Mouse (Mus musculus) midbrain, embryonic 16.5 days (tissue): ENCODE measurements around the gene Guca1a. TPM values are rescaled to one million over a fixed set of nuclear protein-coding genes. Genes with fewer than 3 reads are reported as not detected.

Experiments used
- ATAC-seq: fragments of 200-750 bp; cut with Nextera tagmentation; 2 replicates; pipeline ENCODE4 v1.8.0; 2017; ENCODE audit warnings: moderate TSS enrichment
- H3K27ac ChIP-seq: fragments of 300-500 bp; sonication (generic); 2 replicates; pipeline ENCODE4 v1.5.1; 2014; ENCODE audit warnings: mild to moderate bottlenecking, low read length, mixed read lengths
- H3K27me3 ChIP-seq: fragments of 300-500 bp; sonication (generic); 2 replicates; pipeline ENCODE4 v1.6.1; 2014; ENCODE audit warnings: low read depth, low read length, mixed read lengths; ENCODE audit not compliant: control insufficient read depth, insufficient read depth
- H3K36me3 ChIP-seq: fragments of 300-500 bp; sonication (generic); 2 replicates; pipeline ENCODE4 v1.6.1; 2014; ENCODE audit warnings: mild to moderate bottlenecking, low read length, moderate library complexity, mixed read lengths; ENCODE audit not compliant: control insufficient read depth, insufficient read depth
- H3K4me1 ChIP-seq: fragments of 300-500 bp; sonication (generic); 2 replicates; pipeline ENCODE4 v1.6.1; 2014; ENCODE audit warnings: mild to moderate bottlenecking, low read length, mixed read lengths; ENCODE audit not compliant: control insufficient read depth, insufficient read depth
- H3K4me2 ChIP-seq: fragments of 300-500 bp; sonication (generic); 2 replicates; pipeline ENCODE4 v1.6.1; 2014; ENCODE audit warnings: mild to moderate bottlenecking, low read length, mixed read lengths
- H3K4me3 ChIP-seq: fragments of 300-500 bp; sonication (generic); 2 replicates; pipeline ENCODE4 v1.5.1; 2014; ENCODE audit warnings: low read depth, mild to moderate bottlenecking, low read length, moderate library complexity, mixed read lengths
- H3K9ac ChIP-seq: fragments of 300-500 bp; sonication (generic); 2 replicates; pipeline ENCODE4 v1.6.1; 2014; ENCODE audit warnings: low read depth, low read length, mixed read lengths
- H3K9me3 ChIP-seq: fragments of 300-500 bp; sonication (generic); replicated peaks from 2 replicates; pipeline ENCODE4 v1.6.1; 2014; ENCODE audit warnings: mild to moderate bottlenecking, low read length, mixed read lengths; ENCODE audit not compliant: control insufficient read depth, poor library complexity, severe bottlenecking
- WGBS: fragments of 180-500 bp; shearing (Covaris S2); extraction: QIAGEN DNeasy Blood & Tissue Kit; methylation state at CpG from one replicate; pipeline ENCODE4 v1.1.7; 2014; 5-methylcytosine and 5-hydroxymethylcytosine counted together
- polyA plus RNA-seq: library from polyadenylated mRNA; unstranded; fragments of >200 nt; fragmentation: Nextera tagmentation; extraction: Ambion mirVana; gene quantifications from 2 replicates; pipeline ENCODE4 v1.2.1, GENCODE M21; 2015

The Guca1a gene
- polyA plus RNA-seq = 0.29 and 0.50 TPM in 2 replicates

- ATAC-seq = no peak
These were observed at the start of gene Guca1a for GRCm38 (mm10) chr17:47400451-47400850. Guca1a (minus strand) TSS chr17:47400584.

GRCm38 (mm10) chr17:47449432-47449831 lies 49.0 kb upstream of the Guca1a start:
- no peaks in the 10 kb centered on the region for H3K4me1 ChIP-seq
- no peak overlapping the region for H3K27ac ChIP-seq
- H3K27me3 ChIP-seq = no peaks in the 10 kb centered on the region
- WGBS = 77% methylated on average over 5 of the region's 5 CpGs
- ATAC-seq = no peak
- H3K36me3 ChIP-seq = no peaks in the 10 kb centered on the region
- H3K9ac ChIP-seq = no peak overlapping the region
- H3K9me3 ChIP-seq = no peaks in the 10 kb centered on the region
- H3K4me3 ChIP-seq = no peak overlapping the region
- no peak overlapping the region for H3K4me2 ChIP-seq

More at GRCm38 (mm10) chr17:47400451-47400850, at the start of gene Guca1a:
- H3K27ac ChIP-seq = no peak within 1 kb of the TSS
- 7% methylated on average over 10 of the region's 10 CpGs for WGBS
- H3K9me3 ChIP-seq = no peaks in the 10 kb centered on the region
- H3K36me3 ChIP-seq = no peaks in the 10 kb centered on the region
- no peaks in the 10 kb centered on the region; the same call in 1 of the 2 replicates for H3K4me1 ChIP-seq
- no peak within 1 kb of the TSS for H3K4me3 ChIP-seq
- no peak within 1 kb of the TSS for H3K4me2 ChIP-seq
- H3K27me3 ChIP-seq = peaks cover 8% of the 10 kb centered on the region
- H3K9ac ChIP-seq = no peak within 1 kb of the TSS

- H3K27ac ChIP-seq = no peak overlapping the region
- no peaks in the 10 kb centered on the region for H3K36me3 ChIP-seq
- H3K4me1 ChIP-seq = no peaks in the 10 kb centered on the region
- no peak overlapping the region for H3K4me2 ChIP-seq
- H3K27me3 ChIP-seq = no peaks in the 10 kb centered on the region
- no peaks in the 10 kb centered on the region for H3K9me3 ChIP-seq
- H3K9ac ChIP-seq = no peak overlapping the region
- 47% methylated on average over 8 of the region's 8 CpGs for WGBS
- no peak overlapping the region for H3K4me3 ChIP-seq
- ATAC-seq = no peak
These were observed 48.4 kb upstream of the Guca1a start for GRCm38 (mm10) chr17:47448523-47449372.

GRCm38 (mm10) chr17:47446561-47446960 lies 46.2 kb upstream of the Guca1a start:
- no peaks in the 10 kb centered on the region for H3K4me1 ChIP-seq
- no peaks in the 10 kb centered on the region for H3K9me3 ChIP-seq
- no peak overlapping the region for H3K4me3 ChIP-seq
- no peak overlapping the region for H3K27ac ChIP-seq
- H3K27me3 ChIP-seq = no peaks in the 10 kb centered on the region
- WGBS = 87% methylated on average over 11 of the region's 11 CpGs
- no peak for ATAC-seq
- H3K9ac ChIP-seq = no peak overlapping the region
- no peaks in the 10 kb centered on the region for H3K36me3 ChIP-seq
- no peak overlapping the region for H3K4me2 ChIP-seq

- Histone ChIP-seq H3K9ac (no peak overlapping the region), H3K27ac (no peak overlapping the region), H3K4me2 (no peak overlapping the region), H3K9me3 (no peaks in the 10 kb centered on the region), H3K4me1 (no peaks in the 10 kb centered on the region), H3K36me3 (no peaks in the 10 kb centered on the region), H3K4me3 (no peak overlapping the region), H3K27me3 (no peaks in the 10 kb centered on the region)
- WGBS = 70% methylated on average over 9 of the region's 9 CpGs
- no peak for ATAC-seq
These were observed 45.6 kb upstream of the Guca1a start for GRCm38 (mm10) chr17:47446025-47446424.

GRCm38 (mm10) chr17:47445518-47445917 lies 45.1 kb upstream of the Guca1a start:
- ATAC-seq = no peak
- WGBS = 78% methylated on average over 11 of the region's 11 CpGs
- Histone ChIP-seq H3K9ac (no peak overlapping the region), H3K4me2 (no peak overlapping the region), H3K27ac (no peak overlapping the region), H3K27me3 (no peaks in the 10 kb centered on the region), H3K9me3 (no peaks in the 10 kb centered on the region), H3K36me3 (no peaks in the 10 kb centered on the region), H3K4me3 (no peak overlapping the region), H3K4me1 (no peaks in the 10 kb centered on the region)

GRCm38 (mm10) chr17:47444113-47444512 lies 43.7 kb upstream of the Guca1a start:
- Histone ChIP-seq H3K4me1 (peaks cover 5% of the 10 kb centered on the region; the same call in 1 of the 2 replicates), H3K4me3 (no peak overlapping the region), H3K27me3 (no peaks in the 10 kb centered on the region), H3K27ac (no peak overlapping the region), H3K9me3 (no peaks in the 10 kb centered on the region), H3K4me2 (no peak overlapping the region), H3K36me3 (no peaks in the 10 kb centered on the region), H3K9ac (no peak overlapping the region)
- WGBS = 67% methylated on average over 6 of the region's 6 CpGs
- no peak for ATAC-seq

GRCm38 (mm10) chr17:47442271-47442670 lies 41.9 kb upstream of the Guca1a start:
- ATAC-seq = no peak
- Histone ChIP-seq H3K4me2 (no peak overlapping the region), H3K36me3 (no peaks in the 10 kb centered on the region), H3K4me3 (no peak overlapping the region), H3K27me3 (peaks cover 11% of the 10 kb centered on the region), H3K27ac (no peak overlapping the region), H3K9ac (no peak overlapping the region), H3K9me3 (no peaks in the 10 kb centered on the region), H3K4me1 (peaks cover 5% of the 10 kb centered on the region; the same call in 1 of the 2 replicates)
- WGBS = 89% methylated on average over 3 of the region's 3 CpGs

- WGBS = 75% methylated on average over 19 of the region's 19 CpGs
- Histone ChIP-seq H3K4me2 (no peak overlapping the region), H3K9me3 (no peaks in the 10 kb centered on the region), H3K36me3 (no peaks in the 10 kb centered on the region), H3K9ac (no peak overlapping the region), H3K27ac (no peak overlapping the region), H3K27me3 (peaks cover 11% of the 10 kb centered on the region), H3K4me1 (peaks cover 10% of the 10 kb centered on the region), H3K4me3 (no peak overlapping the region)
- no peak for ATAC-seq
These were observed 41.1 kb upstream of the Guca1a start for GRCm38 (mm10) chr17:47441296-47442051.
